Mouse (Mus musculus): Measurements from ENCODE around the gene Pla2g5.

- TF ChIP-seq CTCF (IDR thresholded peaks at IDR 0.05; ENCODE audit: borderline replicate concordance, extremely low read depth, insufficient read depth, insufficient read length) (no peak), POLR2A (IDR thresholded peaks at IDR 0.05; ENCODE audit: borderline replicate concordance, extremely low read depth, insufficient read depth, insufficient read length, poor library complexity, severe bottlenecking) (no peak)
These were observed 29.4 kb upstream of the Pla2g5 start for GRCm38 (mm10) chr4:138892655-138893054.
